Mouse (Mus musculus): Measurements from ENCODE around the gene Cd5. TPM values are rescaled to one million over a fixed set of nuclear protein-coding genes. Genes with fewer than 3 reads are reported as not detected.

The Cd5 gene
- total RNA-seq, 2 experiments from 2014 or later, result 0.59 TPM; not detected in 1

- intact Hi-C loops (cut with DNase I), result no loop called here
- peak; percentile 93 to 96 for DNase-seq
These were observed 50.1 kb downstream of the Cd5 start, which contains the start of gene Vps37c for GRCm38 (mm10) chr19:10688537-10689352. TSS of gene Vps37c (plus strand) at chr19:10688735.

- no peak for DNase-seq
These were observed 53.1 kb downstream of the Cd5 start for GRCm38 (mm10) chr19:10685727-10686126.

GRCm38 (mm10) chr19:10685081-10685480 lies 53.7 kb downstream of the Cd5 start:
- intact Hi-C loops (cut with DNase I), result no loop called here

More at GRCm38 (mm10) chr19:10685727-10686126, 53.1 kb downstream of the Cd5 start:
- intact Hi-C loops (cut with DNase I), result no loop called here

GRCm38 (mm10) chr19:10681571-10681970 lies 57.2 kb downstream of the Cd5 start:
- intact Hi-C loops (cut with DNase I), result no loop called here
- no peak for DNase-seq

More at GRCm38 (mm10) chr19:10685081-10685480, 53.7 kb downstream of the Cd5 start:
- no peak for DNase-seq

GRCm38 (mm10) chr19:10678772-10679067 lies 60.1 kb downstream of the Cd5 start:
- no peak for DNase-seq

GRCm38 (mm10) chr19:10677915-10678771 lies 60.7 kb downstream of the Cd5 start, which contains the start of gene Pga5:
TSS of gene Pga5 (minus strand) at chr19:10678071.
- intact Hi-C loops (cut with DNase I), result loop anchor here (1.0 to 5.0 kb wide), 2 partner anchors 31 to 284 kb away; no protein-coding TSS in a partner anchor
- DNase-seq, result peak; percentile 61 to 73

More at GRCm38 (mm10) chr19:10678772-10679067, 60.1 kb downstream of the Cd5 start:
- intact Hi-C loops (cut with DNase I), result loop anchor here (1.0 to 5.0 kb wide), 2 partner anchors 31 to 284 kb away; no protein-coding TSS in a partner anchor

- intact Hi-C loops (cut with DNase I), result loop anchor here (5.0 kb wide), 1 partner anchor 286 kb away; no protein-coding TSS in a partner anchor
These were observed 62.1 kb downstream of the Cd5 start for GRCm38 (mm10) chr19:10676656-10677055.

GRCm38 (mm10) chr19:10673275-10673674 lies 65.5 kb downstream of the Cd5 start:
- intact Hi-C loops (cut with DNase I), result no loop called here
- no peak for DNase-seq

More at GRCm38 (mm10) chr19:10676656-10677055, 62.1 kb downstream of the Cd5 start:
- DNase-seq, result no peak

GRCm38 (mm10) chr19:10671854-10672417 lies 66.9 kb downstream of the Cd5 start:
- intact Hi-C loops (cut with DNase I), result no loop called here
- DNase-seq, result no peak

GRCm38 (mm10) chr19:10671319-10671718 lies 67.5 kb downstream of the Cd5 start:
- DNase-seq, result no peak
- intact Hi-C loops (cut with DNase I), result no loop called here

Other genes starting within 250 kb of the Cd5 start
- 10 to 100 TPM; 15.7 to 19.1 TPM for gene Cpsf7, start 213.7 kb downstream of the Cd5 start, total RNA-seq (2021)
- gene Sdhaf2, start 212.9 kb downstream of the Cd5 start, total RNA-seq (2021), result 10 to 100 TPM; 49.3 to 49.6 TPM
- 1 to 10 TPM; 1.8 to 2.7 TPM for gene Tmem216, start 182.8 kb downstream of the Cd5 start, total RNA-seq (2021)
- gene Cyb561a3, start 161.8 kb downstream of the Cd5 start, total RNA-seq (2021), result 1 to 10 TPM; 5.4 to 5.8 TPM
- under 1 TPM; 0.71 to 0.94 TPM for gene Tmem138, start 161.6 kb downstream of the Cd5 start, total RNA-seq (2021)
- gene Ddb1, start 133.7 kb downstream of the Cd5 start, total RNA-seq (2021), result 100 to 1,000 TPM; 111 to 120 TPM
- gene Tkfc, start 133.3 kb downstream of the Cd5 start, total RNA-seq (2021), result 1 to 10 TPM; 2.4 to 4.0 TPM
- not detected for gene Vwce, start 104.8 kb downstream of the Cd5 start, total RNA-seq (2021)
- gene Pga5, start 60.9 kb downstream of the Cd5 start, total RNA-seq (2021), result not detected
- gene Vps37c, start 50.3 kb downstream of the Cd5 start, total RNA-seq (2021), result 10 to 100 TPM; 16.1 to 21.6 TPM
- gene Cd6, start 91.1 kb upstream of the Cd5 start, total RNA-seq (2021), result under 1 TPM in 1 of 2 experiments, not detected in 1; 0.87 TPM
- gene Slc15a3, start 100.7 kb upstream of the Cd5 start, total RNA-seq (2021), result under 1 TPM; 0.42 to 0.43 TPM
- gene Tmem132a, start 130.9 kb upstream of the Cd5 start, total RNA-seq (2021), result 1 to 10 TPM; 5.3 to 6.0 TPM
- 100 to 1,000 TPM; 218 to 234 TPM for gene Tmem109, start 143.0 kb upstream of the Cd5 start, total RNA-seq (2021)
- 100 to 1,000 TPM; 140 to 166 TPM for gene Prpf19, start 156.2 kb upstream of the Cd5 start, total RNA-seq (2021)
- not detected for gene Zp1, start 181.6 kb upstream of the Cd5 start, total RNA-seq (2021)
- gene Ptgdr2, start 198.2 kb upstream of the Cd5 start, total RNA-seq (2021), result not detected
- 10 to 100 TPM; 14.7 to 15.2 TPM for gene Ccdc86, start 210.3 kb upstream of the Cd5 start, total RNA-seq (2021)
- gene Ms4a10, start 235.7 kb upstream of the Cd5 start, total RNA-seq (2021), result not detected

Data from gastrocnemius, postnatal 36 days (tissue).